Mouse (Mus musculus): ENCODE data around the gene Dna2. TPM values are rescaled to one million over a fixed set of nuclear protein-coding genes. Genes with fewer than 3 reads are reported as not detected.

The Dna2 gene
- polyA plus RNA-seq, 1 experiment from 2014 or later = 8.4 TPM

DNA sequence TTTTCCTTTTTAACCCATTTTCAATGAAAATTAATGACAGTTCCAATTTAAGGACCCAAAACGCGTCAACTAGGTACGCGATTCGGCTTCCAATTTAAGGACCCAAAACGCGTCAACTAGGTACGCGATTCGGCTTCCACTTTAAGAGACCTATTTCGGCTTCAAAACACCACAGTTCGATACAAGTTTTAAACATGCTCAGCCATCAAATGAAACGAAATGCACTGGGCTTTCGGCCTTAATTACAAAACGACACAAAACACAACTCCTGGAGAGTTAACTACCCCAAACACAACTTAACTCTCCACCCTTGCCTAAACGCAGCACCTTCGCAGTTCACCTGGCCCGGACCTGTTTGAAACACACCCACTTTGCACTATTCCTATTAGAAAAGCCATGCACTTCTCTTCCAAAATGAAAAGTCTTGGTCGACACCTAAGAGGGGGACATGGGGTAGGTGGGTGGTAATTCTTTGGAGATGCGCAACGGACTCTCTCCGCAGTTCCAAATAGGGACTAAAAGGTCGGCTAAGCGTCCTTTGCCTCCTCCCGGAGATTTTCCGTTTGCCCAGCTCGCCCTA is 75.8 kb downstream of the Dna2 start:
- under 1% methylated on average over 27 of the region's 27 CpGs for WGBS
- Histone ChIP-seq H3K27me3 (no peaks in the 10 kb centered on the region), H3K36me3 (peaks cover 4% of the 10 kb centered on the region), H3K4me3 (peak overlapping the region; percentile 85), H3K27ac (replicated peaks) (peak overlapping the region; percentile 100), H3K9ac (replicated peaks) (peak overlapping the region; percentile 99), H3K4me2 (replicated peaks) (peak overlapping the region; percentile 83), H3K4me1 (peaks cover 68% of the 10 kb centered on the region), H3K9me3 (no peaks in the 10 kb centered on the region)
- ATAC-seq (replicated peaks) = no peak

DNA sequence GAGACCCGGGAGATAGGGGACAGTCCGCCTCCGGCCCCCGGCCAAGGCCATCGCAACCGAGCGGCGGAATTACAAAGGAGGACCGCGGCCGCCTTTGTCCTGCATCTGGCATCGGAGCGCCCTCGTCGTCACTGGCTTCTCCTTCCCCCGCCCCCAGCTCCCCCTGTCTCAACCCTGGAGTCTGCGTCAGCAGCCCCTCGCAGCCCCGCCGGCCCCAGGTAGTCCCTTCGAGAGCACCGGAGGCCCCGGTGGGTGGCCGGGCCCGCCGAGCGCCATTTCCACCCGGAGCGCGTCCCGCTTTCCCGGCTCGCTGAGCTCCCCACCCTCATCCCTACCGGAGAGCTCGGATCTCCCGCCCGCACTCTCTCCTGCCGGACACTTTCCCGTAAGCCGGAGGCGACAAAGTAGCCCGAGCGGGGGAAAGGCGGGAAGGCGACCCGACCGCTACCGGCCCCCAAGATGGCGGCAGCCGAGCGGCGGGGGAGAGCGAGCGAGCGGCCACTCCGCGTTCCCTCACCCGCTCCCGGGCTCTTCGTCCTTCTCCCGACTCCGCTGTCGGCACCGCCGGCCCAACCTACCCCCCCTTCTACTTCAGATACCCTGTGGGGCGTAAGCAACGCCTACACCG is 76.4 kb downstream of the Dna2 start:
- WGBS = under 1% methylated on average over 68 of the region's 68 CpGs
- Histone ChIP-seq H3K9ac (replicated peaks) (peak overlapping the region; percentile 99), H3K27me3 (no peaks in the 10 kb centered on the region), H3K9me3 (no peaks in the 10 kb centered on the region), H3K4me2 (replicated peaks) (peak overlapping the region; percentile 83), H3K4me1 (peaks cover 65% of the 10 kb centered on the region), H3K36me3 (no peaks in the 10 kb centered on the region), H3K4me3 (peak overlapping the region; percentile 85), H3K27ac (replicated peaks) (peak overlapping the region; percentile 100)
- peak; percentile 34 for ATAC-seq (replicated peaks)

Other genes with a start within 250 kb of the Dna2 start
- gene Stox1, start 220.9 kb upstream of the Dna2 start, polyA plus RNA-seq (2015; fragmentation: Nextera tagmentation; extraction: Ambion mirVana) = 2.3 and 2.5 TPM in 2 replicates
- gene Ccar1, start 154.7 kb upstream of the Dna2 start, polyA plus RNA-seq (2015; fragmentation: Nextera tagmentation; extraction: Ambion mirVana) = 119 and 135 TPM in 2 replicates
- gene Tet1, start 38.0 kb upstream of the Dna2 start, polyA plus RNA-seq (2015; fragmentation: Nextera tagmentation; extraction: Ambion mirVana) = 35.0 and 40.0 TPM in 2 replicates
- 18.7 and 19.1 TPM in 2 replicates for gene Slc25a16, start 26.4 kb upstream of the Dna2 start, polyA plus RNA-seq (2015; fragmentation: Nextera tagmentation; extraction: Ambion mirVana)
- gene Rufy2, start 33.2 kb downstream of the Dna2 start, polyA plus RNA-seq (2015; fragmentation: Nextera tagmentation; extraction: Ambion mirVana) = 58.3 and 63.6 TPM in 2 replicates
- 191 and 209 TPM in 2 replicates for gene Hnrnph3, start 77.2 kb downstream of the Dna2 start, polyA plus RNA-seq (2015; fragmentation: Nextera tagmentation; extraction: Ambion mirVana)
- gene Pbld2, start 77.3 kb downstream of the Dna2 start, polyA plus RNA-seq (2015; fragmentation: Nextera tagmentation; extraction: Ambion mirVana) = 1.1 and 1.8 TPM in 2 replicates
- 0.87 and 1.6 TPM in 2 replicates for gene Pbld1, start 113.1 kb downstream of the Dna2 start, polyA plus RNA-seq (2015; fragmentation: Nextera tagmentation; extraction: Ambion mirVana)
- gene Atoh7, start 152.6 kb downstream of the Dna2 start, polyA plus RNA-seq (2015; fragmentation: Nextera tagmentation; extraction: Ambion mirVana) = 0.51 and 0.81 TPM in 2 replicates

All from forebrain, embryonic 15.5 days (tissue).